Mouse (Mus musculus) heart, postnatal 0 days (tissue): ENCODE measurements around the gene Slc5a8.

Source experiments
- CTCF ChIP-seq: IDR thresholded peaks from 2 replicates; pipeline ENCODE4 v1.5.1; 2016; ENCODE audit warnings: antibody characterized with exemption, control low read depth, low read depth
- EP300 ChIP-seq: IDR thresholded peaks from 2 replicates; pipeline ENCODE4 v1.6.1; 2016; ENCODE audit warnings: antibody characterized with exemption, low read depth

DNA sequence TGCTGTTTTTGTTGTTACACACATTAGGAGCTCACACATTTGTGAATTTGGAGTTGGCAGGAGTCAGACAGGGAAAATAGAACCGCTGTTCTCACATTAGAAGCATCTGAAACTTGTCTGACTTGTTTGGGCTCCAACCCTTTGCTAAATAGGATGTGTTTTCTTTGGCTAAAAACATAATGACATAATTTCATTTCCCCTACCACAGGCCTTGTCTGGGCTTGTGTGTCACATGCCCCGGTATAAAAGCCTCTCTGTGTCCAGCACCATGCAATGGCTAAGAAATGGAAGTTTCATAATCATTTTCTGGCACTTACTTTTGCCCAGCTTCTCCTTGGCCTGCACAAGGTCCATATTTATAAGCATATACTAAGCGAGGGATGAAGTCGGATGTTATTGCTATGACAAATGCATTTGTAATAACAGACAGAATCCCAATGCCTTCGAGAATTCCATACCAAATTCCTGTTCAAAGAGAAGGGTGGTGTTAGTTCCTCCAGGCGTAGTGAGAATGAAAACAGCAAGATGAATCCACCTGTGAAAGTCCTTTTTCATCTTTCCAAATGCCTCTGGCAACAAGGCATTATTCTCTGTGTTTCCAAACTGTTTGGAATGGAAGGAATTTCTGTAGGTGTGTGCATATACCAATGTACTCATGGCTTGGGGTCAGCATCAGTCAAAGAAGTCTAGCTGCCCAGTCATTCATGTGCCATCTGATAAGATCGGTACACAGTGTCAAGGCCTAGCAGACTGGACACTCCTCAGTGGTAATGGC, 85.3 kb downstream of the Slc5a8 start:
- TF ChIP-seq CTCF (no peak), EP300 (no peak)
